Mouse (Mus musculus) forebrain, embryonic 10.5 days (tissue): Measurements from ENCODE around the gene Akap10. TPM values are rescaled to one million over a fixed set of nuclear protein-coding genes. Genes with fewer than 3 reads are reported as not detected.
"Not testable (repeated sequence)": the region's sequence is repeated elsewhere in the genome, so short reads cannot be mapped to it uniquely, and the experiment has no call there.

ENCODE experiments used
- DNase-seq: peaks from one replicate; pipeline ENCODE4 v3.0.0-alpha.2; 2017; ENCODE audit warnings: low spot score; ENCODE audit errors: extremely low spot score
- H3K27ac ChIP-seq: fragments of 300-500 bp; sonication (generic); 2 replicates; pipeline ENCODE4 v1.5.1; 2016; ENCODE audit warnings: mild to moderate bottlenecking
- H3K27me3 ChIP-seq: fragments of 300-500 bp; sonication (generic); 2 replicates; pipeline ENCODE4 v1.6.1; 2016; ENCODE audit warnings: mild to moderate bottlenecking; ENCODE audit not compliant: poor library complexity, severe bottlenecking
- H3K36me3 ChIP-seq: fragments of 300-500 bp; sonication (generic); replicated peaks from 2 replicates; pipeline ENCODE4 v1.6.1; 2016; ENCODE audit warnings: mild to moderate bottlenecking, moderate library complexity
- H3K4me1 ChIP-seq: fragments of 300-500 bp; sonication (generic); 2 replicates; pipeline ENCODE4 v1.6.1; 2016
- H3K4me3 ChIP-seq: fragments of 300-500 bp; sonication (generic); 2 replicates; pipeline ENCODE4 v1.5.1; 2016; ENCODE audit warnings: mild to moderate bottlenecking, moderate library complexity
- H3K9me3 ChIP-seq: fragments of 300-500 bp; sonication (generic); 2 replicates; pipeline ENCODE4 v1.6.1; 2016; ENCODE audit warnings: mild to moderate bottlenecking, moderate library complexity
- WGBS: fragments of 180-500 bp; shearing (Covaris S2); methylation state at CpG from one replicate; pipeline ENCODE4 v1.1.7; 2016; 5-methylcytosine and 5-hydroxymethylcytosine counted together
- polyA plus RNA-seq: library from polyadenylated mRNA; unstranded; fragments of >200 nt; fragmentation: Nextera tagmentation; extraction: Ambion mirVana; gene quantifications from 2 replicates; pipeline ENCODE4 v1.2.1, GENCODE M21; 2016

Akap10 gene
- polyA plus RNA-seq, 1 experiment from 2014 or later = 14.7 TPM

GRCm38 (mm10) chr11:61851195-61851594 is 78.9 kb downstream of the Akap10 start:
- no peak for DNase-seq
- Histone ChIP-seq H3K36me3 (peaks cover 4% of the 10 kb centered on the region; the same call in 1 of the 2 replicates), H3K4me1 (peaks cover 28% of the 10 kb centered on the region), H3K27me3 (no peaks in the 10 kb centered on the region), H3K4me3 (no peak overlapping the region), H3K27ac (no peak overlapping the region), H3K9me3 (no peaks in the 10 kb centered on the region)
- 81% methylated on average over 3 of the region's 3 CpGs for WGBS

GRCm38 (mm10) chr11:61840663-61841062 is 89.4 kb downstream of the Akap10 start:
- H3K4me1 ChIP-seq, H3K27ac ChIP-seq, DNase-seq, H3K9me3 ChIP-seq, H3K4me3 ChIP-seq, H3K27me3 ChIP-seq: not testable (repeated sequence)
- peaks cover 42% of the 10 kb centered on the region for H3K36me3 ChIP-seq
- WGBS = 60% methylated on average over 3 of the region's 3 CpGs

GRCm38 (mm10) chr11:61839940-61840339 is 90.1 kb downstream of the Akap10 start:
- no peak overlapping the region for H3K27ac ChIP-seq
- no peak overlapping the region for H3K4me3 ChIP-seq
- H3K27me3 ChIP-seq = no peaks in the 10 kb centered on the region
- DNase-seq = no peak
- H3K36me3 ChIP-seq = peaks cover 42% of the 10 kb centered on the region
- no peaks in the 10 kb centered on the region for H3K4me1 ChIP-seq
- H3K9me3 ChIP-seq = no peaks in the 10 kb centered on the region

- Histone ChIP-seq H3K27me3 (no peaks in the 10 kb centered on the region), H3K4me3 (no peak overlapping the region), H3K9me3 (no peaks in the 10 kb centered on the region), H3K27ac (no peak overlapping the region), H3K4me1 (no peaks in the 10 kb centered on the region), H3K36me3 (peaks cover 48% of the 10 kb centered on the region)
- WGBS = 89% methylated on average over 1 of the region's 1 CpGs
- no peak for DNase-seq
These were observed 90.9 kb downstream of the Akap10 start for GRCm38 (mm10) chr11:61839182-61839581.

Other genes with a start within 250 kb of the Akap10 start
- gene Fam83g, start 246.2 kb downstream of the Akap10 start, polyA plus RNA-seq = 1.5 and 1.9 TPM in 2 replicates
- gene Slc5a10, start 209.4 kb downstream of the Akap10 start, polyA plus RNA-seq = 0.07 and 0.12 TPM in 2 replicates
- gene Prpsap2, start 168.2 kb downstream of the Akap10 start, polyA plus RNA-seq = 45.7 and 46.5 TPM in 2 replicates
- gene Ulk2, start 75.2 kb downstream of the Akap10 start, polyA plus RNA-seq = 10.4 and 10.6 TPM in 2 replicates
- 10.4 and 12.0 TPM in 2 replicates for gene Specc1, start 26.5 kb upstream of the Akap10 start, polyA plus RNA-seq